Mouse (Mus musculus) limb, embryonic 11.5 days (tissue): ENCODE data around the gene Gm11037. TPM values are rescaled to one million over a fixed set of nuclear protein-coding genes. Genes with fewer than 3 reads are reported as not detected.
A peak's percentile ranks its signal among the peaks of the same experiment; 100 is the strongest.

ENCODE experiments used
- ATAC-seq: fragments of 200-750 bp; cut with Nextera tagmentation; 2 replicates; pipeline ENCODE4 v1.8.0; 2017; ENCODE audit warnings: low read depth; ENCODE audit not compliant: insufficient number of reproducible peaks, low FRiP score, low TSS enrichment
- DNase-seq: peaks from one replicate; pipeline ENCODE4 v3.0.0-alpha.2; 2015; ENCODE audit warnings: low spot score
- H3K27ac ChIP-seq: fragments of 300-500 bp; sonication (generic); replicated peaks from 2 replicates; pipeline ENCODE4 v1.5.1; 2014; ENCODE audit warnings: low read depth, mild to moderate bottlenecking, low read length
- H3K27me3 ChIP-seq: fragments of 300-500 bp; sonication (generic); 2 replicates; pipeline ENCODE4 v1.6.1; 2014; ENCODE audit warnings: mild to moderate bottlenecking, low read length, mixed read lengths; ENCODE audit not compliant: control insufficient read depth, insufficient read depth
- H3K36me3 ChIP-seq: fragments of 300-500 bp; sonication (generic); 2 replicates; pipeline ENCODE4 v1.6.1; 2014; ENCODE audit warnings: mild to moderate bottlenecking, low read length, moderate library complexity, mixed read lengths; ENCODE audit not compliant: control insufficient read depth, insufficient read depth
- H3K4me1 ChIP-seq: fragments of 300-500 bp; sonication (generic); 2 replicates; pipeline ENCODE4 v1.6.1; 2014; ENCODE audit warnings: low read length, mixed read lengths; ENCODE audit not compliant: control insufficient read depth, insufficient read depth
- H3K4me2 ChIP-seq: fragments of 300-500 bp; sonication (generic); 2 replicates; pipeline ENCODE4 v1.6.1; 2014; ENCODE audit warnings: low read depth, mild to moderate bottlenecking, moderate library complexity; ENCODE audit not compliant: severe bottlenecking
- H3K4me3 ChIP-seq: fragments of 300-500 bp; sonication (generic); 2 replicates; pipeline ENCODE4 v1.5.1; 2014; ENCODE audit warnings: low read depth, low read length
- H3K9ac ChIP-seq: fragments of 300-500 bp; sonication (generic); 2 replicates; pipeline ENCODE4 v1.6.1; 2014; ENCODE audit warnings: mild to moderate bottlenecking, low read length
- H3K9me3 ChIP-seq: fragments of 300-500 bp; sonication (generic); 2 replicates; pipeline ENCODE4 v1.6.1; 2016; ENCODE audit warnings: low read length; ENCODE audit not compliant: control insufficient read depth
- WGBS: fragments of 180-500 bp; shearing (Covaris S2); extraction: QIAGEN DNeasy Blood & Tissue Kit; methylation state at CpG from one replicate; pipeline ENCODE4 v1.1.7; 2014; 5-methylcytosine and 5-hydroxymethylcytosine counted together
- polyA plus RNA-seq: library from polyadenylated mRNA; unstranded; fragments of >200 nt; fragmentation: Nextera tagmentation; extraction: Ambion mirVana; gene quantifications from 2 replicates; pipeline ENCODE4 v1.2.1, GENCODE M21; 2014

The Gm11037 gene
- polyA plus RNA-seq: not detected in 2 replicates

DNA sequence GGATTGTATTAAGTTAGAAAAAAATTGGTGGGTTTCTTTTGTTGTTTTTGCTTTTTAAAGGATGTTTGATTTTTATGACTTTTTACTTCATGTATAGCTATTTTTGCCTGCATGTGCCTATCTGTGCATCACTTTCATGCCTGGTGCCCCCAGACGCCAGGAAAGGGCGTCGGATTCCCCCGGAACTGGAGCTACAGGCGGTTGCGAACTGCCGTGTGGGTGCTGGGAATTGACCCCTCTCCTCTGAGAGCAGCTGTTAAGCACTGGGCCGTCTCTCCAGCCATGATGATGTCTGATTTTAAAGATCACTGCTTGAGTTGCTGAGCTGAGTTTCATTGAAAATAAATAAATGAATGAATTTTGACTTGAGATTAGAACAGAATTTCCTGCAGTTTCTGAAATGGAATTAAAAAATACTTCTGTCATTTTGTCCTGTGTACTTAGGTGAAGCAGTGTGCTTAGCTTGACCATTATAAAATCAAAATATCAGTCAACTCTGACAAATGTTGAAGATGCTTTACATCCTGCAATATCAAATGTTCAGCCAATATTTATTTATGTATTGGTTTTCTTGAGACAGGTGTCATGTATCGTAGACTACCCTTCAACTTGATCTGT is at the start of gene Gm11037:
Gene Gm11037, plus strand, starts transcription at position 568 of the 618 bp plus-strand sequence.
- Histone ChIP-seq H3K36me3 (peaks cover 6% of the 10 kb centered on the region; the same call in 1 of the 2 replicates), H3K9ac (no peak within 1 kb of the TSS), H3K4me3 (no peak within 1 kb of the TSS), H3K4me2 (no peak within 1 kb of the TSS), H3K27ac (no peak within 1 kb of the TSS), H3K4me1 (peaks cover 24% of the 10 kb centered on the region), H3K9me3 (no peaks in the 10 kb centered on the region), H3K27me3 (no peaks in the 10 kb centered on the region)
- DNase-seq (no peak), ATAC-seq (no peak)
- 82% methylated on average over 9 of the region's 9 CpGs for WGBS

DNA sequence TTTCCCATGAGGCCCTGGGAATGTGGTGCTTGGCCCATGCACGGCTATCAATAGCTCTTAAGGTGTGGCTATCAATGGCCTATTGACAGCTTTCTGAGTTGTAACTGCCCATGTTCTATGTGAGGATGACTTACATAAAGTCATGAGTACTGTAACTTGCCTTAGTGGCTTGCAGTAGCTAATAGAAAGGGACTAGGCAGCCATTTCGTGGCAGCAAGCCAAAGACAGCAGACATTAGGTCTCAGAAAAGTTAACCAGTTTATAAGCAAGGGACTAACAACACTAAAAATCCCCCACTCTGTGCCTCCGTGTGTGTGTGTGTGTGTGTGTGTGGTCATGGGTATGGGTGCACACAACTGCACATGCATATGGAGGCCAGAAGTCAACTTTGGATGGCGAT is 49.1 kb upstream of the Gm11037 start:
- no peaks in the 10 kb centered on the region for H3K36me3 ChIP-seq
- ATAC-seq (no peak), DNase-seq (no peak)
- WGBS: 91% methylated on average over 4 of the region's 4 CpGs
- no peaks in the 10 kb centered on the region for H3K4me1 ChIP-seq
- H3K9me3 ChIP-seq: no peaks in the 10 kb centered on the region
- no peak overlapping the region for H3K9ac ChIP-seq
- H3K4me2 ChIP-seq: no peak overlapping the region
- no peak overlapping the region for H3K4me3 ChIP-seq
- H3K27me3 ChIP-seq: no peaks in the 10 kb centered on the region
- no peak overlapping the region for H3K27ac ChIP-seq

DNA sequence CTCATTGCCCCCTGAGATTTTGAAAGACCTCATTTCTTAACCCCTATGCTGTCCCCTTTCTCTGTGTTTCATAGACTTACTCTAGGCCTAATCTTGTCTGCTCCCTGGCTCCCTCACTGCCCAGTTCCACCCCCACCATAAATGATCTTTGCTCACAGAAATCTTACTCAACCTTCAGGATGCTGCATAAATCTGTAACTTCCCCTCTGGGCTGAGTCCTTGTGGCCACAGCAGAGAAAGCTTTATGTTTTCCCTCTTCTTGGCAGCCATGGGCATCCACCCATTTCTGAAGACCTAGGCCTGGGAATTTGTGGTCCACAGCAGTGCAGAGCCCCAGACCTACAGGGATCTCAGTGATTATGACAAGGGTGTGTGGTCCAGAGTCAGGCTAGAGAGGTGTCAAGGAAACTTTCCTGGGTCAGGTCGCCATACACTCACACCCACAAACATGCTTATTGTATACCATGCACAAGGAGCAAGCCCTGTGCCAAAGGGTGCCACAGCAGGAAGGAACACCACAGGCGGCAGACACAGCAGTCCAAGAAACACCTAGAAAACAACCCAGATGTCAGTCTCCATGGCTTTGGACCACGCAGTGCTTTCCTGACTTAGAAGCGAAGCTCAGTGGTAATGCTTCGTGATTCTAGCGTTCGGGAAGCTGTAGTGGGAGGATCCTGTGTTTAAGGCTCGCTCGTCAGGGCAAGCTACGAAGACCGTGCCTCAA is 46.5 kb upstream of the Gm11037 start, which contains the start of gene Siglec1:
Gene Siglec1, minus strand, starts transcription at position 99 of the 724 bp plus-strand sequence.
- DNase-seq (no peak), ATAC-seq (no peak)
- Histone ChIP-seq H3K9ac (no peak within 1 kb of the TSS), H3K4me2 (no peak within 1 kb of the TSS), H3K4me3 (no peak within 1 kb of the TSS), H3K27ac (no peak within 1 kb of the TSS), H3K36me3 (no peaks in the 10 kb centered on the region), H3K9me3 (no peaks in the 10 kb centered on the region), H3K4me1 (no peaks in the 10 kb centered on the region), H3K27me3 (no peaks in the 10 kb centered on the region)
- WGBS: 85% methylated on average over 11 of the region's 11 CpGs

DNA sequence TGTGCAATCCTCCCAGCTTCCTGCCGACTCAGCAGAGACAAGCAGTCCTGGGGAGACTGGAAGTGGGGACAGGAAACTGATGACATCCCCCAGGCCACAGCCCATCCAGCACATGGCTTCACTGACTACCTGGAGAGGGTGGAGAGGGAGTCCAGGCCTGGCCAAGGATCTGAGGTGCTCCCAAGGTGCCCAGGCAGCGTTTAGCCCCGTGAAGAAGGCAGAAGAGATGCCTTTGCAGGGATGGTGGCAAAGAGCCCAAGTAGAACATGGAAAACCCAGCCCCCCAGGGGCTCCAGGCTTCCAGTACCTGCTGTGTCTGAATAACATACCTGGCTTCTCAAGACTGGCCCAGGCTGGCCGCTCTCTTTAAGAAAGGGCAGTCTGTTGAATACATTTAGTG is 44.7 kb upstream of the Gm11037 start:
- Histone ChIP-seq H3K9me3 (no peaks in the 10 kb centered on the region), H3K27ac (no peak overlapping the region), H3K4me1 (no peaks in the 10 kb centered on the region), H3K9ac (no peak overlapping the region), H3K36me3 (no peaks in the 10 kb centered on the region), H3K4me2 (no peak overlapping the region), H3K27me3 (no peaks in the 10 kb centered on the region), H3K4me3 (no peak overlapping the region)
- DNase-seq (no peak), ATAC-seq (no peak)
- WGBS: 87% methylated on average over 4 of the region's 4 CpGs

DNA sequence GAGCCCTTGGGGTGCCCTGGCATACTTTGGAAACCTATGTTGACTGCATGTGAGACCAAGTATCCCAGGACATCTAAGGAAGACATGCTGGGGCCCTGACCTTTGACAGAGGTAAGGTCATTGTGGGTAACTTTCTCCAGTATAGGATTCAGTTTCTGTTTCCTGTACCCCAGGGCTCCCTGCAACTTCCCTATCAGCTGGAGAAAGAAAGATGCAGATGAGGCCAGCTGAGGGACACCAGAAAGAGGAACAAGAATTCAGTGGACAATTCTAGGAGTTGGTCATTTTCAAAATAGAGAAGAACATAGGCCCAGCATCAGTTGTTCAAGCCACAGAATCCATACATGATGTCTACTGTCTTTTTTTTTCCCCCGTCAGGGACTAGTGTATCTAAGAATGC is 43.7 kb upstream of the Gm11037 start:
- ATAC-seq: no peak
- H3K9me3 ChIP-seq: no peaks in the 10 kb centered on the region

DNA sequence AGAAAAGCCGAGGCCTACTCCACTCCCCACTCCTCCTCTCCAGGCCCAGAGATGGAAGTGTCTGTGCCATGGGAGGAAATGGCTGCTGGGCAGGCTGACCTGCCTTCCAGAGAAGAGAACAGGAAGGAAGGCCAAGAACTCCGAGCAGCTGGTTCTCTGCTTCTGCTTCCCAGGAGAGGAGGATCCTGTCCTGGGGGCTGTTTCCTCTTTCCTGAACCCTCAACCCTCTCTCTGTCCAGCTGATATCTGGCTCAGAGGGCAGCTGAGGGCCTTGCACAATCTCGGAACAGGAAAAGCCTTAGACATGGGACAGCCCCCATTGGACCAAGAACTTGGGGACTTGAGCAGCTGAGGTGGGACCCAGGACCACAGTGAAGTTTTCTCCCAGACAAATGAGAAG is 42.4 kb upstream of the Gm11037 start:
- Histone ChIP-seq H3K27ac (no peak overlapping the region), H3K9me3 (no peaks in the 10 kb centered on the region)

More for the DNA sequence above, 43.7 kb upstream of the Gm11037 start:
- Histone ChIP-seq H3K4me1 (no peaks in the 10 kb centered on the region), H3K4me2 (no peak overlapping the region), H3K27me3 (no peaks in the 10 kb centered on the region), H3K27ac (no peak overlapping the region), H3K4me3 (no peak overlapping the region), H3K9ac (no peak overlapping the region), H3K36me3 (no peaks in the 10 kb centered on the region)
- no peak for DNase-seq
- WGBS: 91% methylated on average over 1 of the region's 1 CpGs

DNA sequence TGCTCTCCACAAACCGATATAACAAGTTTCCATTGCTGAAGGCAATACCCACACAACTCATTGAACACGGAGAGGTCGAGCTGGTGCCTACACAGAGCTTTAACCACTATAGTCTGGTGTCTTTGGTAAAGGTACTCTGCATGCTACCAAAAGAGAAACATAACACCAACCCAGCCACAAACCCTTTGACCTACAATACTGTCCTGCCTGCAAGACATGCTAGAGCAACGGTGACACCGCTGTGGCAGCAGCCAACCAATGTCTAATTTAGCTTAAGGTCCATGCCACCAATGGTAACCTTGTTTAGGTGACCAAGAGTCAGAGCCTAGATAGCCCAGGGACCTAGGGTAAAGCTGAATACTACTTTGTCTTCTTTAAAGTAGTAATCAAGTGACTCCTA is 39.7 kb upstream of the Gm11037 start:
- Histone ChIP-seq H3K36me3 (no peaks in the 10 kb centered on the region), H3K4me3 (no peak overlapping the region), H3K4me2 (no peak overlapping the region), H3K9me3 (no peaks in the 10 kb centered on the region), H3K4me1 (0 out of 2 replicates have a peak, but pooled peaks cover 5% of the 10 kb centered on the region), H3K27me3 (no peaks in the 10 kb centered on the region), H3K9ac (no peak overlapping the region), H3K27ac (no peak overlapping the region)
- ATAC-seq (no peak), DNase-seq (no peak)
- 86% methylated on average over 5 of the region's 5 CpGs for WGBS

More for the DNA sequence above, 42.4 kb upstream of the Gm11037 start:
- ATAC-seq: no peak
- no peak overlapping the region for H3K4me2 ChIP-seq
- WGBS: 83% methylated on average over 3 of the region's 3 CpGs
- no peak for DNase-seq
- no peaks in the 10 kb centered on the region for H3K27me3 ChIP-seq
- H3K9ac ChIP-seq: no peak overlapping the region
- no peaks in the 10 kb centered on the region for H3K36me3 ChIP-seq
- no peak overlapping the region for H3K4me3 ChIP-seq
- no peaks in the 10 kb centered on the region for H3K4me1 ChIP-seq

DNA sequence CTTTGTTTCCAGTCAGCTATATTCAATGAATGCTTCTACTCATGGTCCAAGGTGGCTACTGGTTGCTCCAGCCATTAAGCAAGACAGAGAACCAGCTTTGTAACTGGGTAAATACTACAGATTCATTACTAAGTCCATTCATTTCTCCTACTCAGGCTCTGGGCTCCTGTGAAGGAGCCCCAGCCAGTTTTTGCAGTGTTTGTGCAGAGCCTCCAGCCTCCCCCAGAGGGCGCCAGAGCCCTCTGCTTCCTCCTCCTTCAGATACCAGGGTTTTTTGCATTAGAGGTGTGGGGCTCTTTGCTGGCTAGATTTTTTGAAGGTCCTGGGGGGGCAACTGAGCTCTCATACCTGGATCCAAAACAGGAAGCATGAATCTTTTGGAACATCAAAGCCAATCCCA is 38.5 kb upstream of the Gm11037 start:
- Histone ChIP-seq H3K9me3 (no peaks in the 10 kb centered on the region), H3K27me3 (no peaks in the 10 kb centered on the region), H3K27ac (no peak overlapping the region), H3K4me1 (0 out of 2 replicates have a peak, but pooled peaks cover 5% of the 10 kb centered on the region), H3K9ac (no peak overlapping the region), H3K36me3 (no peaks in the 10 kb centered on the region), H3K4me2 (no peak overlapping the region), H3K4me3 (no peak overlapping the region)
- DNase-seq: peak; percentile 87
- ATAC-seq: no peak
- WGBS: 0% methylated on average over 1 of the region's 1 CpGs
